Mouse (Mus musculus) CD4-positive naive resting alpha-beta T cell, adult 76 days (primary cell): ENCODE data around the gene Ctsq. TPM values are rescaled to one million over a fixed set of nuclear protein-coding genes. Genes with fewer than 3 reads are reported as not detected.

Experiments used
- total RNA-seq: library from RNA; stranded (reverse); gene quantifications from one replicate; pipeline ENCODE4 v1.2.4, GENCODE M21; 2023

Gene Ctsq
- total RNA-seq = not detected

DNA sequence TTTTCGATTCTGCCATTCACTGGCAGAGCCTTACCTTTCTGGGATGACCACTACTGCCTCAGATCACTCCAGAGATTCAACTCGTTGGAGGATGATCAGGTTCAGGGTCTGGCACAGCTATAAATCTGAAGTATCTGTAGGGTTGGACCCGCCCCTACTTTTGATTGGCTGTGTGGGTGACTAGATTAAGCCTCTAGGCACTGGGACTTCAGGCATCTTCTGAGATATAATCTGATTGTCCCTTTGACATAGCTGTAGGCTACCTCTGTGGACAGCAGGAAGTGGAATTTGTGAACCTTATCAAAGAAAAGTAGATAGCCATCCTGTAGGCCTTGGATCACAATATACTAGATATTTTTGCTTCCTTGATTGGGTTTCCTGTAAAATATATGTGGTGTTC lies at the start of gene Ctsq:
Gene Ctsq (minus strand): TSS at position 101 of the 400 bp plus-strand sequence.

DNA sequence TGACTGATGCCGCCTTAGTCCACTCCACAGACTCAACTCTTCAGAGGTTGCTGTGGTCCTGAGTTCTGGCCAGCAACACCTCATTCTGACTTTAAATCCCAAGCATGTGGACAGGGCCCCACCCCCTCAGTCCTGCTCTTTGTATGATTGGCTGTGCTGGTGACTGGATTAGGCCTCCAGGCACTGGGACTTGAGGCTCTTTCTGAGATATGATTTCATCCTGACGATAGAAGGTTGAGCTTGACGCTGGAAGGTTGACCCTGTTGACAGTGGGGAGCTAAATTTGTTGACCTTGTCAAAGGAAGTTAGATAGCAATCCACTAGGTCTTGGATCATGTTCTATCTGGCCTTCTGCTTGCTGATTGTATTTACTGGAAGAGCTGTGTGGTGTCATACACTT lies 34.6 kb downstream of the Ctsq start, which contains the start of gene Ctsj:
Gene Ctsj (minus strand): TSS at position 101 of the 400 bp plus-strand sequence.

Other genes with a start within 250 kb of the Ctsq start
- gene Ctsll3, start 237.8 kb downstream of the Ctsq start, total RNA-seq = not detected
- gene 4930486L24Rik, start 176.2 kb downstream of the Ctsq start, total RNA-seq = 8.4 TPM
- 1.00 TPM for gene Gm49392, start 143.7 kb downstream of the Ctsq start, total RNA-seq
- 22.4 TPM for gene Ctla2b, start 143.2 kb downstream of the Ctsq start, total RNA-seq
- gene Tpbpb, start 135.8 kb downstream of the Ctsq start, total RNA-seq = not detected
- gene Gm49393, start 105.0 kb downstream of the Ctsq start, total RNA-seq = not detected
- gene Gm49391, start 104.1 kb downstream of the Ctsq start, total RNA-seq = not detected
- 118 TPM for gene Ctla2a, start 104.0 kb downstream of the Ctsq start, total RNA-seq
- not detected for gene Tpbpa, start 98.6 kb downstream of the Ctsq start, total RNA-seq
- not detected for gene Ctsj, start 34.7 kb downstream of the Ctsq start, total RNA-seq
- not detected for gene Ctsr, start 123.6 kb upstream of the Ctsq start, total RNA-seq
- not detected for gene Cts6, start 162.8 kb upstream of the Ctsq start, total RNA-seq
- not detected for gene Cts8, start 214.7 kb upstream of the Ctsq start, total RNA-seq
- not detected for gene Gm49398, start 248.2 kb upstream of the Ctsq start, total RNA-seq